Mouse (Mus musculus) liver, adult 2 months (tissue): ENCODE measurements around the gene Focad.

Experiments used
- CTCF ChIP-seq: fragments of 200-500 bp; IDR thresholded peaks from 2 replicates; pipeline ENCODE4 v1.5.1; 2011; ENCODE audit warnings: low read depth, low read length, control low read depth
- POLR2A ChIP-seq: fragments of 200-500 bp; IDR thresholded peaks from 2 replicates; pipeline ENCODE4 v1.6.1; 2011; ENCODE audit warnings: low read length, control low read depth; ENCODE audit not compliant: insufficient read depth; ENCODE audit errors: extremely low read depth

DNA sequence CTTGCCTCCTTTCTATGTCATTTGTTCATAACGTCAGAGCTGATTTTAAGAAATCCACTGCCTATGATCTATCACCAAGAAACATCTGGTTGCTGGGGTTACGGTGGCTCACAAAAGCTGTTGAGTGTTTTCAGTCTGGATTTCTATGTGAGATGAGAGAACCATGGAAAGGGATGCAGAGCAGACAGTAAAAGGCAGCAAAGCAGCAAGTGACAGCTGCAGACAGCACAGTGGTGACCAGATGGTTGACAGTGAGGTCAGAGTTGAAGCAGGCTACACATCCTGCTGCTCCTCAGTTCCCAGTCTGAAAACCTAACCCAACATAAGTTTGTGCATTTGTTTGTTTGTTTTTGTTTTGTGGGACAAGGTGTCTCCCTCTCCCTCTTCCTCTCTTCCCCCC, 19.0 kb upstream of the Focad start:
- no peak for TF ChIP-seq CTCF
- no peak for TF ChIP-seq POLR2A
